Mouse (Mus musculus) embryo, embryonic 10.5 days (tissue): Measurements from ENCODE around the gene Cabp7.

Experiments
- DNase-seq: peaks from one replicate; pipeline ENCODE4 v3.0.0-alpha.2; 2015; ENCODE audit warnings: low spot score

Gene Cabp7

DNA sequence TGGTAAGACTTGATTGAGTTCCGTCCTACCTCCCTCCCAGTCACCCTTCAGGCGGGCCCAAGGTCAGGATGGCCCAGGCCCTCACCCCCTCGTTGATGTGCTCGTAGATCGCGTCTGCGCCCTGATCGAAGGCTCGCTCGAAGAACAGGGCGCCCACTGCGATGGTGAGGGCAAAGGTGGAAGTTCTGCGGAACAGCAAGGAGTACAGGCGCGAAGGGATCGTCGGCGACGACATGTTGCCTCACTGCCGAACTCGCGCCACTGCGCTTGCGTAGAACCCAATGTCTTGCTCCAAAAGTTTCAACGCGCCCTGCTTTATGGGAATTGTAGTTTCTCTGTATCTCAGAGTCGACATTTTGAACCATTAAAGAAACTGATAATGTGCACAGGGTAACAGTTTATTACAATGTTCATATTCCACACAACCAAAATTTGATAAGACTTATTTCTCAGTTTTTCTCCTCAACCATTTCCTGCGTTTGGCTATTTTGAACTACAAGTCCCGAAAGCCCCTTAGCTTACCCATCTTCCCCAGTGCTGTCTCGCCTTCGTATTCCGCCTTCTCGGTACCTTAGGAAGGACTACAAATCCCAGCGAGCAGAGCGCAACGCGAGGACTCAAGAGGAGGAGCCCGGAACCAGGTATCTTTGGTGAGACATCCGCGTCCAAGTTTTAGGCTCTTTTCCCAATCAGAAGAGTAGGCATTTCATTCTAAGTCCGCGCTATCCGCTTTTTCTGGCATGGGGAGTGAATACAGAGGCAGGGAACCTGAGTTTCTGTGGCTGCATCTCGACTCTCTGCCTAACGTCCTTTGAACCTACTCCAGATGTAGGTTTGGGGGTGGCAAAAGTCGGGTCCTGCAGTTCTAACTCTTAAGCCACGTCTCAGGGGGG lies 42.3 kb downstream of the Cabp7 start, which contains the start of the genes Uqcr10 and Zmat5:
TSS of gene Uqcr10 (minus strand) at position 271 of the 893 bp plus-strand sequence.
TSS of gene Zmat5 (plus strand) at position 607 of the 893 bp plus-strand sequence.
- peak; percentile 96 for DNase-seq

DNA sequence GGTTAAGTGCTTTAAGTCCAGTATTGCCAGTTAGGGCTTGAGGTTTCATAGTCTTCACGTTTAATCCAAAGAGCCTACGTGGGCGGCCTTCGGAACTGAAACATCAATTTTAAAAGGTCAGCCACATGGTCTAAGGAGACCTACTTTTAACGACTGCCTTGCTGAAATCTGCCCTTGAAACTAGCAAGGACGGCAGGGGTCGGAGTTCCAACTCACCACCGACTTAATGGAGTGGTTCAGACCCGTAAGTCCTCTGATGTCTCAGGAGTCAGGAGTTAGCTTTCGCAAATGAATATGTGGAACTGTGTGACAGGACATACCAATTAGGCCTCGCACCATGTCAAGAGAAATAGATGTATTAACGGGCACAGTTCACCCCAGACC lies 42.9 kb downstream of the Cabp7 start:
- no peak for DNase-seq

DNA sequence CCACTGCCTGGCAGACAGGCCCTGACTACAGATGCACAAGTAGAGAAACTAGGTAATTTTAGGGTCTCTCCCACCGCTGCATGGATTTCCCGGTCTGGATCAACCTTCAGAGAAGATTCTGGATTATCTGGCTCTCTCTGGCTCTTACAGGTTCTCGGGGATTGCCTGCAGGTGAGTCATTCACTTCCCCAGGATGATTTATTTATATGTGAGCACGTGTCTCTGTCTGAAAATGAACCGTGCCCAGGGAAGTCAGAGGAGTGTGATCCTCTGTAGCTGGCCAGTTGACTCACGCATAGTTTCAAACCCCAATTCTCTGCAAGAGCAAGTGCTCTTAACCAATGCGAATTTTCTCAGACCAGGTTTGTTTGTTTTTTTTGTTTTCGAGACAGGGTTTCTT lies 45.9 kb downstream of the Cabp7 start:
- DNase-seq = no peak

DNA sequence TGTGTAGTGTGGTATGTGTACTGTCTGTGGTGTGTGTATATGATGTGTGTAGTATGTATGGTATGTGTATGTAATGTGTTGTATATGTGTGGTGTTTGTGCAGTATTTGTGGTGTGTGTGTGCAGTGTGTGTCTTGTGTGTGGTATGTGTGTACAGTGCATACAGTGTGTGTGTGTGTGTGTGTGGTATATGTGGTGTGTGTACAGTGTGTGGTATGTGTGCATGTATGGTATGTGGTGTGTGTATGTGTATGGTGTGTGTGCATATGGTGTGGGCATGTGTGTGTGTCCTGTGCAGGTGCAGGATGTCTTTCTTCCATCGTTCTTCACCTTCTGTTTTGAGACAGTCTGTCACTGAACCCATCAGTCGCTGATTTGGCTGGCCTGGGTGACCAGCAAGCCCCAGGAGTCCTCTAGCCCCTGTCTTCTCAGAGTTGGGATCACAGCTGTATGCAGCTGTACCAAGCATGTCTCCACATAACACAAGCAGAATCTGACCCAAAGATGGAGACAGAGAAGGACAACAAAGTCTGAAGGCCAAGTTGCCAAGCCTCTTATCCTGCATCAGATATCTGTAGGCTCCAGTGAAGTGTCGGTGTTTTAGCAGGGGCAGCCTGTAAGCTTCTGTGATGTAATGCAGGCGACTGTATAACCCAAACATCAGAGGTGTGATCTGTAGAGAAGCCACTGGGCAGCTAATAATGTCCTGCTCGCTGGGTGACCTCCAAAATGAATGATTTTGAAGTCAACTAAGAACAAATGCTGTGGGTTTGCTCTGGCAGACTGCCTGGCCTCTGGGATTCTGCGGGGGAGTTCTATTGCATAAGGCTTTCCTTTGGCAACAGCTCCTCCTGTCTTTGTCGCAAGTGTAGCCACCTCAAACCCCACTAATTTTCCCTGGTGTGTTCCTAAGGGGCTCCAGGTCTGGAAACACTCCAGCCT lies 49.3 kb downstream of the Cabp7 start:
- no peak for DNase-seq

DNA sequence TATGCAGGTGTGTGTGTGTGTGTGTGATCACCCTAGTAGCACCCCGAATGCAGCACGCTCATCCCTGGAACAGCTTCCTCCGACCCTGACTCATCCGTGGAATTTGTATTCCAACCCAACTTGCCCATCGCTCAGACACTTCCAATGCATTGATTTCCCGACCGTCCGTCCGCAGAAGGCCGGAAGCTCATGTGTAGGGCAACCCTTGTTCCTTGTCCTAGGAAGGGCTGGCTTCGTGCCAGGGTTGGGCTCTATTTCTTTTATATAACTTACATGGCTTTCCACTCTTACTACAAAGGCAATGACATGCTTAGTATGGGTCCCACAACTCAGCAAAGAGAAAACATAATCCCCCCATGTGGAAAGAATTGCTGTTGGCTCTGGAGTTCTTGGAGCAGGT lies 54.4 kb downstream of the Cabp7 start:
- DNase-seq = no peak

DNA sequence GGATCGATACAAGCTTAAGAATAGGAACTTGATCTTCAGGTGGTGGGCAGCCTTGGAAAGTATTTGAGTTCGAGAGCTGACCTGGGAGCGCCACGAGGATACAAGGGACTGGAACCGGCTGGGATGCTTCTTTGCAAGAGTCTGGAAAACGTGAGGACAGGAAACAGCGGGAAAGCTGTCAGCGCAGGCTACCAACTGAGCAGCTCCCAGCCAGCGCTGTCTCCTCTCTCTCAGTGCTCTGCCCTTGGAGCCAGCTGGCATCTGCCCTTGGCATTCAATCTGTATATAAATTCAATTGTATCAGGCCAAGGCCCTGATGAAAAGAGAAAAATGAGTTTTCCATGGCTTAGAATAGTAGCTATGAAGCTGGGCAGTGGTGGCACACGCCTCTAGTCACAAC lies 55.4 kb downstream of the Cabp7 start:
- no peak for DNase-seq

DNA sequence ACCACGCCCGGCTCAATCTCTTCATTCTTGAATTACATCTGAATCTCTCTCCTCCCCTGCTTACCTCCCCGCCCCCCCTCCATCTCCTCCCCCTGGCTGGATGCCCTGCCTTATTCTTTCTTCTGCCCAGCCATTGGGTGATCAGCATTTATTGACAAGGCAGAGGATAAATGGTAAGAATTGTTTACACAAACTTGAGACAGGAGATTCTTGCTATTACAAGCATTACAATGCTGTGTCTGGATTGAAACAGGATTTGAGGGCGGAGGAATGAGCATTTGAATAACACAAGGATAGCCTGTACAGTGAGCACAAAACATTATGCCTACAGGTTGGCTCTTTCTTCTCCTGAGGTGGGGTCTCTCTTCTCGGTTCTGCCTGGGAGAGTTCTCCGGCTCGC lies 56.2 kb downstream of the Cabp7 start:
- DNase-seq = no peak

DNA sequence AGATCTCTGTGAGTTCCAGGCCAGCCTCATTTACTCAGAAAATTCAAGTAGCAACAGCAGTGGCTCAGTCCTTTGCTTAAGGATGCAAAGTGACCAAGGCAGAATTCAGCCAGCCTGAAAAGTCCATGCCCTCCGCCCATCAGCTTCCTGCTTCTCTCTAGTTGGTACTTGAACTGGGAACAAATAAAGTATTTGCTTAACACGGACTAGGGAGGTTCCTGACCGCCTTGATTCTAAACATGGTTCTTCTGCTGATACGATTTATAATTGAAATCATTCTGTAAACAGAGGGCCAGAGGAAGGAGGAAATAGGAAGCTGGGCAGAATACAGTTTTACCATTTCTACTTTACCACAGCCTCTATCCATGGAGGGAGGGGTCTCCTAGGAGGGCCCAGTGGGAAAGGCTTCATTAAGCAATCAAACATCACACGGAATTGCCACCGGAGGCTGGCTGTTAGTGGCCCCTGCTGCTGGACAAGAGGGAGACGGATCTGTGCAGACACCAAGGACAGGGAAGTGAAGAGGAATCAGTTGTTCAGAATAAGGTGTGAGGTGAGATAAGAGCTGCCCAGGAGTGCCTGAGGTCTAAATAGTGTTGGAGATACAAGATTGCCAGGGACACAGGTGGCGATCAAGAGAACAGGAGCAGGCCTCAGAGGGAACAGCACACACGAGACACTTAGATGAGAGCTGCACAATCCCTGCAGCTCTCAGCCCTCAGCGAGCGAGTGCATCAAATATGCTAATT lies 57.8 kb downstream of the Cabp7 start:
- DNase-seq = no peak

DNA sequence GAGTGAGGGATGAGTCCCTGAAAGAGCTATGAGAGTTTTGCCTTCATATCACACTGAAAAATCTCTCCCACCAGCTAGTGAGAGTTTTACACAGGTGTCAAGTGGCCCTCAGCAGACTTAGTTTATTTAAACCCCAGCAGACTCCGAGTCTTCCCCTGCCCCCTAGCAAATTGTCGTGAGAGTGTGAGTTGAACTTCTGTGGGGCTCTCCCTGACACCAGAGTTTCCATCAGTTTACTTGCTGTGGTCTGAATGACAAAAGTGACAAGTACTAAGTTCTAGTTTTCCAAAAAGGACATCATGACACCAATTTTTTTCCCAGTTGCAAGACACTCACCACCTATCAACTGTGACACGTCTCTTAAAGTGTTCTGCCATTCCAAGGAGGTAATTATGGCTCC lies 58.7 kb downstream of the Cabp7 start:
- DNase-seq = no peak

DNA sequence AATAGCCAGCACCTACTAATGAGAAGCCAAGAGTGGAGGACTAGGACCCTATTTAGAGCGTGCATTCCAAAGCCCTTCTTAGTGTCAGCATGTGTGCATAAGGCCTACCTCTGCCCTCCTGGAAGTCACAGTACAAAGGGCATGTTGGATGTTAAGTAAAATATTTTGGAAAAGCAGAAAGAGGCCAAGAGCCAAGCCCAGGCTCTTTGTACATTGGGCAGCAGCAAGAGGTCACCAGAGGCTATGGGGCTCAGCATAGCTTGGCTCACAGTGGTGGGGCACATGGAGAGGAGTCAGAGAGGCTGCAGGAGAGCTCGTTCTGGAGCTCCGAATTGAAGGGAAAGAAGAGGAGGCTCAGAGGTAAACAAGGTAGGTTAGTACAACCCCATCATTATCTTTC lies 59.6 kb downstream of the Cabp7 start:
- DNase-seq = no peak
